Mouse (Mus musculus) common myeloid progenitor, adult 5-6 weeks (primary cell): Measurements from ENCODE around the gene Rabl3. TPM values are rescaled to one million over a fixed set of nuclear protein-coding genes. Genes with fewer than 3 reads are reported as not detected.

Experiments used
- ATAC-seq: replicated peaks from 2 replicates; pipeline ENCODE4 v1.8.0; 2016; ENCODE audit warnings: low read depth, mild to moderate bottlenecking, moderate TSS enrichment, inconsistent platforms; ENCODE audit not compliant: poor library complexity, severe bottlenecking
- total RNA-seq: library from RNA; stranded (forward); fragments of 200-1000, 187-1606 nt; gene quantifications from 2 replicates; pipeline ENCODE4 v1.2.3, GENCODE M21; 2017

The Rabl3 gene
- total RNA-seq, 1 experiment from 2014 or later: 11.0 TPM

DNA sequence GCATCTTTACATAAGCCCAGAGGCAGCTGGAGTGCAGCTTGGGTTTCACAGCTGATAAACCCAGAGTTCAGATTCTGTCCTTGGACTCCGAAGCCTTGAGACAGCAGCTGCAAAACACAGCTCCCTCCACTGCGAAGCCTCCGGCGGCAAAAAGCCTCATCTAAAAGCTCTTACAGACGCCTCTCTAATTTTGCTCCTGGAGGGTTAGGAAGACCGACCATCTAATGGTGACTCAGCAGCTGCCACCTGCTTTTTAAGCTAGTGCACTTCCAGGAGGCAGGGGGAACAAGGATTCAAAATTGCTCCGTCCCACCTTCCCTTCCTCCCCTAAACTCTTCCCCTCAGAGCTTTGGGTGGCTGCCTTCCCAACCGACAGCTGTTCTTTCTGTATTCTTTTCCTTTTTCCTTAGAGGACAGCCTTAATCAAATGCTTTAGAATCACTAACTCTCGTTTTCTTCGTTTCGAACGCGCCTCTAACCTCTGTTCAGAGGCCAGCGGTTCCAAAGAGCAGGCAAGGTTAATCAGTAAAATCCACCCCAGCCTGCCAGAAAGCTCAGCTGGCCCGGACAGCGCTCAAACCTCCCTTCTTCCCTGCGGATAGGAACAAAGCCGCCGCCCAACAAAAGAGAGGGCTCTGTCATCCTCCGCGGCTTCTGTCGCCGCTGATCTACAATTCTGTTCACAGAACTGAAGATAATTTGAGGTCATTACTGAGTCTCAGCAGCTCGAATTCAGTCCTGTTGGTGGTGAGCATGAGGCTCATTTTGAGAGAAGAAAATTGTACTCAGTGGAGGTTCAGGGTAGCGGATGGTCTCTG lies 44.7 kb downstream of the Rabl3 start:
- ATAC-seq: peak; percentile 82

DNA sequence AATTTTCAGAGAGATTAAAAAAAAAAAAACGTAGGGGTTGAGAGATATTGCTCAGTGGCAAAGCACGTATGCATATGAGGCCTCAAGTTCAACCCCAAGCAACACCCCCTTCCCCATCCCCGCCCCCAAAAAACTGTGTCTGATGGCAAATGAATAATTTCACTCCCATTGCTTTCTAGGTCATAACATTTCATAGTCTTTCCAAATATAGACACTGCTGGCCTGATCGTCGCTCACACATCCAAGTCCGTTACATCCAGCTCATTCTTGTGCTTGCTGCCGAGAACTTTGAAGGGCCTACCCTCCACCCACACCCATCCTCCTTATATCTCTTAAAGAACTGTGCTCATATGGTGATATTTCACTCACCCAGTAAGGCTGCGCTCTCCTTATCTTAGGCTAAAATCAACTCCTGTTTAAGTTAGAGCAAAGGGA lies 45.5 kb downstream of the Rabl3 start:
- ATAC-seq: no peak

DNA sequence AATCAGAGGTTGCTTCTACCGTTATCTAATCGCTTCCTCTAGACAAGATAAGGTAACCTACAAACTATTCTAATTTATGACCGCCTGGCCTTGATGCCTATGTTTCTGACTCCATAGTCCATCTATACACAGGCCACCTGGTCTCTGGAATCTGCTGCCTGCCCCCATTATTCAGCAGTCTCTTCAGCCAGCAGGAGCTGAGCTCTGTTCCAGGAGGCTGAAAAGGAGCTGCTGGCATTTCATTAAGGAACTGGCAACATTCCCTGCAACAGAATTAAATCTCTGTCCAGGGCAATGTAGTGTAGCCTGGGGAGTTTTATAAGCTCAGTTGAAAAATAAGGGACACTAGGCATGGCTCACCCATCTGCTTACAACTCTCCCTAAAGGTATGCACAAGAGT lies 51.2 kb downstream of the Rabl3 start:
- ATAC-seq: no peak

DNA sequence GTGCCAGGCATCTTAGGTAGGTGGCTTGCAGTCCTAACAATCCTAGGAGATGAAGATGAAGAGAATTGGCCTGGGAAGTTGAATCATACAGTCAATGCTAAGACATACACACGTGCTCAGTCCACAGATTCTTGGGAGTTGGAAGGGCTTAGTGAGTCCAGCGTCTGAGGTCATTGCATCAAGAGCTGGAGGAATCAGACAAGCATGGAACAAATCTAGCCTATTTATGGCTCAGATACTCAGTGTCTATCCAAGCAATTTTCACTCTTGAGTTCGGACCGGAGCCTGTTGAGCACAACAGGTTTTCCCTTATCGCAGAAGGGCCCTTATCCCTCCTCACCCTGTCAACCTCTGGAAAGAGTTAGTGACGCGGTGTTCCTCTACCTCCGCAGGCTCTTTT lies 51.9 kb downstream of the Rabl3 start:
- ATAC-seq: no peak

DNA sequence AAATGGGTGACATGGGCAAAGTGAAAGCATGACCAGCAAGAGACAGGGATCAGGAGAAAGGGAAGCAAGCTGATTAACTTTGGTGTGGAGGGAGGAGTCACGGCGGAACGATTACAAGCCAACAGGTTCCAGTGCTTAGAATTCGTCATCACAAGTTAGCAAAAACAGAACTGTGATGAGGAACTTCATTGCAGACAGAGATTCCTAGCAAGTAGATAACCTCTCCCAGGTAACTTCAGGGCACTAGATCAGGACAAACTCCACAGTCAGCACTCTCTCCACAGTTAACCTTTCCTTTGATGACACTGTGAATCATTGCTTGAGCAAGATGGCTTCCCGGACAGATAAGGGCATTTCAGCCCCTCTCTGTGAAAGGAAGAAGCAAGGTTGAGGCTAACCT lies 57.7 kb downstream of the Rabl3 start:
- ATAC-seq: no peak

DNA sequence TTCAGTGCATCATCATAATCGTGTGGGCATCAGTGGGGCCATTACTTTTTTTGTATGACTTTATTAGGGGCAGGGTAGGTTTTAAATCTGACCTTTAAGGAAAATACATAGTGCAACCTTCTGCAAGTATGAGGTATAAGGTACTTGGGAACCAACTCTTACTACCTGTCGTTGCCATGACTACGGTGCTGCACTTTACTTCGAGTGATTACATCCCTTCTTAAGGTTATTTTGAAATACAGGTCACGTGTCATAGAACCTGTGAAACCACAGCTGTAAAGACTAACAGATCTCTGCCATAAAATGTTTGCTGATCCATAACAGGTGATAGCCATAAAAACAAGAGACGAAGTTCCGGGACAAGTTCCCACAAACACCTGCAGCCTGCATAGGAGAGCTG lies 58.8 kb downstream of the Rabl3 start:
- ATAC-seq: no peak

DNA sequence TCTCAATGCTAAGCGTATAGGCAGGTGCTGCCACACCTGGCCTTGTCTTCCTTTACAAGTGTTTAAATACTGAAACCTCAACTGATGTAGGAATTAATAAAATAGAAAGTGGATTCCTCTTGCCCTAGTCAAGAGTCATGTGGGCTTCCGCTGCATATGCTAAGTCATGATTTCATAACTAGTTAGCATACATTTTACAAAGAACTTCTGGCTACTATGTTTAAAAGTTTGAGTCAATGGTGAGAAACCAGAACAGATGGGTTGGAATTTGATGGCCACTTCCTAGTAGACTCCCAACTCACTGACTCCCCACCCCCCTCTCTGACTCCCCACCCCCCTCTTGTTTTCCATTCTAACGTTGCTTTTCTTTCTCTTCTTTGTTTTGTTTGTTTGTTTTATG lies 59.6 kb downstream of the Rabl3 start:
- ATAC-seq: no peak

DNA sequence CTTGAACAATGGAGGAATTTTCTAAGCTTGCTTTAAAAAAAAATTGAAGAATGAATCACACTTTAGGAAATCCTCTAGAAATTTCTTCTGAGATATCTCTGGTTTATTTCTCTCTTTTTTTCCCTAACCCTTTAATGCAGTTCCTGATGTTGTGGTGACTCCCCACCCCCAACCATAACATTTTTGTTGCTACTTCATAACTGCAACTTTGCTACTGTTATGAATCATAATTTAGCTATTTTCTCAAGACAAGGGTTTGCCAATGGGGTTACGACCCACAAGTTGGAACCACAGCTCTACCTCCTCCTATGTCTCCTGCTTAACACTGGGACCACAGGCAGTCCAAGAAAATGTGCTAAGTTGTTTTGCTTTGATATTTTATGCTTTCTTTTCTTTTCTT lies 63.7 kb downstream of the Rabl3 start:
- no peak for ATAC-seq

DNA sequence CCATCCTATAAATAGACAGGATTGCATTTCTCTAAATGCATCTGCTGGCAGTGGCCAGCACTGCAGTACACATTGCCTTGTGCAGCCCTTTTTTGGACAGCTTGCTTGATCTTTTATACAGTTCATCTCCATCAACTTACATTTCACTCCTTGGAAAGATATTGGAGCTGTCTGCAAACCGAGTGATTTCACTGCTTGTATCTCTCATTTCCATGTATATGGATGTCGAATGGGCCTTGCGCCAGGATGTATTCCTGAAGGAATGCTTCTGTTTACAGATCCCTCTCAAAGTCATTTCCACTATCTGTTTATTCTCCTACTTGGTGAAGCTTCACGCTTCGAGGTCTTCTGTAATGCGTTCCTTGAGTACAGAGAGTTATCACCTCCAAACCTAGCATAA lies 64.6 kb downstream of the Rabl3 start:
- no peak for ATAC-seq

DNA sequence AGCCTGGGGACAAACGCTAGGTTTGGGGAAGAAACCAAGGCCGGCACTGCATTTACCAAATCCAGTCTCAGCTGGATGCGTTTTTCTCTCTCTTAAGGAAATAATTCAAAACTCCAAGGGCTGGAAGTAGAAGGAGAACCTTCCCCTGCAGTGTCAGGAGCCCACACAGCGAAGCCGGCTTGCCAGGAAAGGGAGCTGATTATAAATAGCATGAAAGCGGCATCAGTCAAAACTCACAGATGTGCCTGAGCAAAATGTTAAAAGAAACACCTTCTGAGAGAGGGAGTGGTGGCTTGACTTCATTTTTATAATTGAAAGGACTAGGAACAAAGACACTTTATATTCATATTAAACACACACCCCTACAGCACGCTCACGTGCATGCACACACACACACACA lies 70.6 kb downstream of the Rabl3 start:
- no peak for ATAC-seq

DNA sequence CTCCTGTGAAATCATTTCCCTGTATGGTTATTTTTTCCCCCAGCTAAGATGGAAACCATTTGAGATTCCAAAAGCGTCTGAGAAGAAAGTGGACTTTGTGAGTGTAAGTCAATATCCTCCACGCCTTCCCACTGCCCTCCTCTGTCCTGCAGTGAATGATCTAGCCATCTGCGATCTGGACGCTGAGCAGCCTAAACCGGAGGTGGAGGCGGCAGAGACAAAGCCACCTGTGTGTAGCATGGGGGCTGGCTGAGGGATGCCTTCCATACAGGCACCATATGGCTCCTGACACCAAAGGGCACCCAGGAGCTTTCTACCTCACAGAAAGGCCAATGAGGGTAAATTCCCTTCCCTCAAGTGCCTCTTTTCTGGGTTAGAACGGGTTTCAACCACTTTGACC lies 71.4 kb downstream of the Rabl3 start:
- no peak for ATAC-seq

DNA sequence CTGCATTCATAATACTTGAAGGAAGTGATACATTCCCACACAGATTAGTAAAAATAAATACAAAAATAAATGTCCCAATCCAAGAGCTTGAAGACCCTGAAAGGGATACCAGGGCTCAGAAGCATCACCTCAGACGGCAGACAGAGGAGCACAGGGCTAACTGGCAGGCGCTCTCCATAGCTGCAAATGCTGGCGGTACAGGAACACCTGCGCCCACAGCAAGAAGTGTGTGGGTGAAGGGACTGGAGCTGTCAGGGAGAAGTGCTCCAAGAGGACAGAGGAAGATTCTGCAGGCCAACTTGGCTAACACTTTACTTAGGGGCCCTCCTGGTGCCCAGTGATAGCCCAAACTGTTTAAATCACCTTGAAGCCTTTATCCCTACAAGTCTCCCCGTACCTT lies 72.3 kb downstream of the Rabl3 start:
- ATAC-seq: no peak

DNA sequence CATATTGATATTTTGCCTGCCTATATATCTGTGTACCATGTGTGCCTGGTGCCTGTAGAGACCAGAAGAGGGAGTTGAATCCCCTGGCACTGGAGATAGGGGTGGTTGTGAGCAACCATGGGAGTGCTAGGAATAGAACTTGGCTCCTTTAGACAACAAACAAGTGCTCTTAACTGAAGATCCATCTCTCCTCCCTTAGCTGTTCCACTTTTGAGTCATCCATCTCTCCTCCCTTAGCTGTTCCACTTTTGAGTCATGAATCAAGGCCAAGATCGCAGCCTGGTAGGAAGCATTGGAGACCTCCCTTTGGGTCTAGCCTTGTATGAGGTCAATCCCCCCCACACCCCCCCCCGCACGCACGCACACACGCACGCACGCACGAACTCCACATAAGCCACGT lies 74.9 kb downstream of the Rabl3 start:
- ATAC-seq: no peak

DNA sequence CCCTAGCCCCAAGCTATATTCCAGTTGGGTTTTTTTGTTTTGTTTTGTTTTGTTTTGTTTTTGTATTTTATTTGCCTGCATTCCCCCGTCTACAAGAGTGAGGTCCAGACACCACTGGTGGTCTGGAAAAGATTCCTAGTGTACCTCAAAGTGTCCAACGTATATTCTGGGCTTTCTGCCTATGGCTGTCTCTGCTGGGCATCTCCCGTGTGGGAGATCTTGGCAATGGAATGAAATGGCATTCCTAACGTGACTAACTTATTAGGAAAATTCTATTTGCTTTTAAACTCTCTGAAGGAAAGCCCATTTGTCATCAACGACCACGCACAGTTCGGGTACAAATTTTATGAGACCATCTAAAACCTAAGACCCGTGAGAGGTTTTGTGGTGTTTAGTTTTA lies 75.7 kb downstream of the Rabl3 start:
- ATAC-seq: no peak

DNA sequence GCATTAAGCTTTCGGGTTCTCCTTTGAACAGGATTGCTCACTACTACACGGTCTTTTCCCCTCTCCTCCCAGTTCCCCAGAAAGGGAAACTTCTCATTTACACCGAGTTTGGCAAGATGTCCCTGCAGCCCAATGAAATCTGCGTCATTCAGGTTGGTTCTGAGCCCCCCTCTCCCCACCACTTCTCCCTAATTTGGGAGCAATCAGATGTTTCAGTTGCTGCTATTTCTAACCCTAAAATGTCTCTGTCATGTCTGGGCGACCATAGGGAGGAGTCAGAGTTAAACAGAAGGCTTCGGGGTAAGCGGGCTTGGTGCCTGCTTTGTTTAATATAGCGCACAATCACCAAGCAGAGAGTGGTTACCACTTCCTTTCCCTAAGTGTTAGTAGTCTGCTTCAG lies 76.4 kb downstream of the Rabl3 start:
- no peak for ATAC-seq

DNA sequence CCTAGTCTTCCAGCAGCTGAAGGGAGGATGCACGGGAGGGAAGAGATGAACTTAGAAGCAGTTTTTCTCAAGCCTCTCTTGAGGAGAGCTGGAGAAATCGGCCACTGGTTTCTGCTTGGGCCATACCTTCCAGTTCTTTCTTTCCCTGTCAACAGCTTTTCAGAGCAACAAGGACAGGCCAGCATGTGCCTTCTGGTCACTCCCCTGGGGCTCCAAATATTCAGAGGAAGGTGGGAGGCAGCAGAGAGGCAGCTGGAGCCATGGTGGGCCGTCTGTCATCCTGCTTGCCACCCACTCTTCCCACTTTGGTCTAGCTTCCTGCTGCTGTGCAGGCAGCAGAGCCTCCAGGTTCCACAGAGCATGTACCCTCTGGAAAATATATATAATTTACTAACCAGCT lies 78.0 kb downstream of the Rabl3 start:
- no peak for ATAC-seq

Other genes with a start within 250 kb of the Rabl3 start
- gene Stxbp5l, start 154.9 kb upstream of the Rabl3 start, total RNA-seq: not detected in 2 replicates
- gene Gtf2e1, start 96 bp upstream of the Rabl3 start, total RNA-seq: 16.5 and 26.9 TPM in 2 replicates
- gene Hgd, start 40.3 kb downstream of the Rabl3 start, total RNA-seq: 0.63 TPM in 1 of 2 replicates, not detected in the other
- gene Ndufb4, start 114.6 kb downstream of the Rabl3 start, total RNA-seq: 13.9 and 22.6 TPM in 2 replicates
- gene Fstl1, start 237.0 kb downstream of the Rabl3 start, total RNA-seq: 0.53 and 1.0 TPM in 2 replicates